Mouse (Mus musculus): ENCODE results near the gene Cd248. TPM values are rescaled to one million over a fixed set of nuclear protein-coding genes. Genes with fewer than 3 reads are reported as not detected.

Gene Cd248
- polyA plus RNA-seq (2012; ENCODE audit: low replicate concordance) = 0.21 and 1.8 TPM in 2 replicates

GRCm38 (mm10) chr19:5067867-5068569 lies at the start of gene Cd248:
Gene Cd248, plus strand, starts transcription at chr19:5068078.

GRCm38 (mm10) chr19:5023621-5024479 lies 44.0 kb upstream of the Cd248 start, which contains the start of gene Slc29a2:
Gene Slc29a2, plus strand, starts transcription at chr19:5023860.

DNA sequence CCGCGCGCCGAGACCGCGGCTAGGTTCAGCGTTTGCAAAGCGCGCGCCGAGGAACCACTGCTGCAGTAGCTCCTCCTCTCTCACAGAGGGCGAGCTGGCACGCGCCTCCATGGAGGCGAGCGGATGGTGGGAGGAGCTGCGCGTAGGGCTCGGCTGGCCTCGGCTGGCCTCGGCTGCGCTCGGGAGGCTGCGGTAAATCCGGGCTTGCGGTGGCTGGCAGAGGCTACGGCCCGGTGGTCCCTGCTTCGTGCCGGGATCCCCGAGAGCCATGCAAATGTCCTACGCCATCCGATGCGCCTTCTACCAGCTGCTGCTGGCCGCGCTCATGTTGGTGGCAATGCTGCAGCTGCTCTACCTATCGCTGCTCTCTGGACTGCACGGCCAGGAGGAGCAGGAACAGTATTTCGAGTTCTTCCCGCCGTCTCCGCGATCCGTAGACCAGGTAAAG lies 29.1 kb upstream of the Cd248 start, which contains the start of the genes B4gat1 and AC124502.3:
Gene B4gat1 (plus strand): TSS at position 118 of the 448 bp plus-strand sequence.
Gene AC124502.3 (plus strand): TSS at position 183 of the 448 bp plus-strand sequence.

DNA sequence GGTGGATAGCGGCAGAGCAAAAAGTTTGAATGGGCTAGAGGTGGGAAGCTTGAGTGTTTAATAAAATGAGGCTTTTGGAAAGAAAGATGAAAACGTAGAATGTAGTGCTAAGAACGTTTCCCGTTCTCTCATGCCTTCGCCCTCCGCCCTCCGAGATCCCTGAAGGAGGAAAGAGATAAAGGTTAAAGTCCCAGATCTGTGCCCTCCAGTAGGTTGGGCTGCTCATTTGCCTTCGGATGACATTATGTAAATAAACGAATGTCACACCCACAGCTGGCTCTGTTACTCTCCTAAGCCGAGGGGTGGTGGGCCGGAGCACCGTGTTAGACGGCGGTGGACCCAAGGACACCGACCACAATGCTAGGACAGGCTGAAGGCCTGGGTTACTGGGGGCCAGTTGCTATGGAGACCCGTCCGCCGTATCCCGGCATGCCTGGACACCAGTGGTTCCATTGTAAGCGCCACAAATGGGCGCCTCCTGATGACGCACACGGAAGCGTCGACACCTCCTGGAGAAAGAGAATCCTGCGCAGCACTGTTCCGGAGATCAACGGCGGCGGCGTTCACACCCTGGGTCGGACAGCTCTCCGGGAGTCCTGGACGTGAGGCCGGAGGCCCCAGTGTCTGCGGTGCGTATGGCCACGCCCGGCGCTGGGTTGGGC lies 26.9 kb upstream of the Cd248 start, which contains the start of gene Brms1:
Gene Brms1 (plus strand): TSS at position 493 of the 662 bp plus-strand sequence.

DNA sequence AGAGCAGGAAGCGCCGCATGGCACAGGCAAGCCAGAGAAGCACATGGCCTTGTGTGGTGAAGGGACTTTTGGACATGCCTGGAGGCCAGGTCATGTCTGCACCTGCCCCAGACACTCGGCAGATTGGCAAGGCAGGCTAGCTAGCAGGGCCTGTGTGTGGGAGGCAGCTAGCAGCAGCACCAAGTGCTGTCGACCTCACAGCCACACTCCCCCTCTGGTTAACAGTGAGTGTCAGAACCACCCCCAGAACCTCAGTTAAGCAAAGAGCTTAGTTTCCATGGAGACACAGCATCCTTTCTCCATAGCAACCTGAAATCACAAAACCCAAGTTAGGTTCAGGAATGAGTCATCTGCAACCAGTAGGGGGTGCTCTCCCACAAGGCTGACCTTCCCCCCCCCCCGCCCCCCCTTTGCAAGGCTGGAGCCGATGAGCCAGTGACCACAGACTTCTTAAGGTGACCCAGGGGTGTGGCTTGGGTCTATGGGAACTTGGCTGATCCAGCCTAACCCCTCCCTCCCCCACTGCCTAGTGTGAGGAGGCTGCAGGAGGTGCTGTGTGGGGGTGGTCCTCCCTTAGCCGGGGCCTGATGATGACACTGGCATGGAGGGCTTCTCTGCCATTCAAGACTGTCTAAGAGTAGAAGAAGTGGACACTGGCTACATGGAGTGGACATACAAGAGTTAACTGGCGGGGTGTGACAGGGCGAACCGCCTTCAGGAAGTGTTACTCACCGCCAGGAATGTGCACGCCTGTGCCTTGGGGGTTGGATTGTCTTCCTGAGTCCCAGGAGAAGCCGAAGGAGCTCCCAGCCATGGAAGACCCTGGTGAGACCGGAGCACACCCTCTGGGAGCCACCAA lies 17.6 kb upstream of the Cd248 start, which contains the start of gene Rin1:
Gene Rin1 (plus strand): TSS at position 435 of the 859 bp plus-strand sequence.

DNA sequence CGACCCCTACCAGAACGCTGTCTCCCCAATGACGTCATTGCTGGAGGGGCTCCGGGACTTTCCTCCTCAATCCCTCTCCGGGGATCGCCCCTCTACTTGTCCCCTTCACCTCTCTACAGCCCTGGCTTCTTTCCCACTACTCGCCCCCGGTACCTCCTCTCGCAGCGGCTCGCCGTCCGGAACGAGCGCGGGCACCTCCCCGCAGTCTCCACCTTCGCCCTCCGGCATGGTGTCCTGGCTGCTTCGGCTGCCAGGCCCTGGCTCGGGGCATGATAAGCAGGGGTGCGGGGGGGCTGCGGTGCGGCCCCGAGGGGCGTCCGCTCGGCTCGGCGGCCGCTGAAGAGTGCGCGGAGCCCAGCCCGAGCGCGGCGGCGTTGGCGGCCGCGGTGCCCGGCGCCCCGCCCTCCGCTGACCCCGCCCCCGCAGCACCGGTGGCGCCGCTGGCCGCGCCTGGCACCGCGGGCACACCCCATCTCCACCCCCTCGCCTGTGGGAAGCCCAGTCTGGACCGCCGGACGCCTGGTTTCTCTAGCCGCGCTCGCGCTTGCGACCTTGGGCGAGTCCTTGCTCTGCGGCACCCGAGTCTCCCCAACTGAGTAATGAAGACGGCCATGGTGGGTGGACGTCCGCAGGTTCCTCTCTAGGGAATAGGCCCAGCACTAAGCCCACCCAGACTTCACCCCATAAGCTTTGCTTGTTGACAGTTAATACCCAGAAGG lies 17.4 kb downstream of the Cd248 start, which contains the start of gene Tmem151a:
Gene Tmem151a (minus strand): TSS at position 387 of the 719 bp plus-strand sequence.

GRCm38 (mm10) chr19:5087884-5088728 lies 20.2 kb downstream of the Cd248 start, which contains the start of gene Yif1a:
Gene Yif1a, plus strand, starts transcription at chr19:5088538.

DNA sequence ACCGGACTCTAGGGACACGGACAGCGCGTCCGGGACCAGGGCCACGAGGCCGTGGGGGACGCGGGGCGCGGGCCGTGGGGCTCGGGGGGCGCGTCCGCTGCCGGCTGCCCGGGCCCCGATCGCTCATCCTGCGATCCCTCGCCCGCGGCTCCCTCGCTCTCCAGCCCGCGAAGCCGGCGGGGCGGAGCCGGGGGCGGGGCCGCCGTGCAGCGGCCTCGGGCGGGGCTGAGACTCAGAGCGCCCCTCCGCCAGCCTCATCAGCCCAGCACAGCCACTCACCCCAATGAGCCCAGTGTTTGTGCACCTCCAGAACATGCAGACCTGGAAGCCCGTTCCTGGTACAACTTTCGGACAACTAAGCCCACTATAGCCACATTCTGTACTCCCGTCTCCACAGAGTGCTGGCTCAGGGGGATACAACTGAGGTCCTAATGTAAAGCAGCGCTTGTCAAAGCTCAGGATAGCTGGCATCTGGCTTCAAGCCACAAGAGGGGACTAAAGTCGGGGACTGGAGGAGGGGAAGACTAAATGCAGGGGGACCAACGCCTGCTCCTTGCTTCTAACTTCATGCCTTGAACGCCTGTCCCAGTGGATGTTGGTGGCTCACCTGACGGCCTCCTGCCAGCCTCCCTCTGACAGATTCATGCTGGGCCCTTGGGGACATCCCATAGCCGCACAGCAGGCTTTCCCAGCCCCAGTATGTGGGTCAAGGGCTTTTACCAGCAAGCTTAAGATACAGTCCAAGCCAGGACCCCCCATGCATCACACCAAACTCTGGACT lies 30.7 kb downstream of the Cd248 start, which contains the start of gene Cnih2:
Gene Cnih2 (minus strand): TSS at position 159 of the 781 bp plus-strand sequence.

GRCm38 (mm10) chr19:5106731-5107191 lies 38.9 kb downstream of the Cd248 start, which contains the start of gene Rab1b:
Gene Rab1b, minus strand, starts transcription at chr19:5107072.

GRCm38 (mm10) chr19:5118384-5118698 lies 50.5 kb downstream of the Cd248 start, which contains the start of gene Klc2:
Gene Klc2, minus strand, starts transcription at chr19:5118560.

Other genes with a start within 250 kb of the Cd248 start
- 12.7 and 51.8 TPM in 2 replicates for gene Ccs, start 228.7 kb upstream of the Cd248 start, polyA plus RNA-seq (2012; ENCODE audit: low replicate concordance)
- gene Ccdc87, start 228.7 kb upstream of the Cd248 start, polyA plus RNA-seq (2012; ENCODE audit: low replicate concordance) = not detected in 2 replicates
- 11.0 and 13.2 TPM in 2 replicates for gene Ctsf, start 212.9 kb upstream of the Cd248 start, polyA plus RNA-seq (2012; ENCODE audit: low replicate concordance)
- gene Actn3, start 190.2 kb upstream of the Cd248 start, polyA plus RNA-seq (2012; ENCODE audit: low replicate concordance) = 0.22 and 0.38 TPM in 2 replicates
- gene Zdhhc24, start 189.4 kb upstream of the Cd248 start, polyA plus RNA-seq (2012; ENCODE audit: low replicate concordance) = 4.0 and 5.5 TPM in 2 replicates
- gene Bbs1, start 161.4 kb upstream of the Cd248 start, polyA plus RNA-seq (2012; ENCODE audit: low replicate concordance) = 2.5 and 3.9 TPM in 2 replicates
- 53.2 and 59.1 TPM in 2 replicates for gene Dpp3, start 139.8 kb upstream of the Cd248 start, polyA plus RNA-seq (2012; ENCODE audit: low replicate concordance)
- gene Peli3, start 125.0 kb upstream of the Cd248 start, polyA plus RNA-seq (2012; ENCODE audit: low replicate concordance) = 0.70 and 1.6 TPM in 2 replicates
- gene Mrpl11, start 105.9 kb upstream of the Cd248 start, polyA plus RNA-seq (2012; ENCODE audit: low replicate concordance) = 32.1 and 50.4 TPM in 2 replicates
- gene Npas4, start 77.8 kb upstream of the Cd248 start, polyA plus RNA-seq (2012; ENCODE audit: low replicate concordance) = 0.58 and 2.6 TPM in 2 replicates
- gene Slc29a2, start 44.2 kb upstream of the Cd248 start, polyA plus RNA-seq (2012; ENCODE audit: low replicate concordance) = 2.2 and 2.4 TPM in 2 replicates
- gene B4gat1, start 29.3 kb upstream of the Cd248 start, polyA plus RNA-seq (2012; ENCODE audit: low replicate concordance) = 6.8 and 7.5 TPM in 2 replicates
- gene AC124502.3, start 29.2 kb upstream of the Cd248 start, polyA plus RNA-seq (2012; ENCODE audit: low replicate concordance) = 0.27 and 1.1 TPM in 2 replicates
- gene Brms1, start 26.7 kb upstream of the Cd248 start, polyA plus RNA-seq (2012; ENCODE audit: low replicate concordance) = 43.8 and 84.2 TPM in 2 replicates
- gene Rin1, start 17.6 kb upstream of the Cd248 start, polyA plus RNA-seq (2012; ENCODE audit: low replicate concordance) = 2.1 and 4.0 TPM in 2 replicates
- gene Tmem151a, start 17.5 kb downstream of the Cd248 start, polyA plus RNA-seq (2012; ENCODE audit: low replicate concordance) = 1.0 and 1.3 TPM in 2 replicates
- gene Yif1a, start 20.5 kb downstream of the Cd248 start, polyA plus RNA-seq (2012; ENCODE audit: low replicate concordance) = 10.9 and 21.1 TPM in 2 replicates
- 1.5 and 5.0 TPM in 2 replicates for gene Cnih2, start 30.4 kb downstream of the Cd248 start, polyA plus RNA-seq (2012; ENCODE audit: low replicate concordance)
- 262 and 428 TPM in 2 replicates for gene Rab1b, start 39.0 kb downstream of the Cd248 start, polyA plus RNA-seq (2012; ENCODE audit: low replicate concordance)
- gene Klc2, start 50.5 kb downstream of the Cd248 start, polyA plus RNA-seq (2012; ENCODE audit: low replicate concordance) = 56.4 and 62.5 TPM in 2 replicates
- 58.7 and 139 TPM in 2 replicates for gene Pacs1, start 205.0 kb downstream of the Cd248 start, polyA plus RNA-seq (2012; ENCODE audit: low replicate concordance)
- gene Sf3b2, start 227.4 kb downstream of the Cd248 start, polyA plus RNA-seq (2012; ENCODE audit: low replicate concordance) = 305 and 456 TPM in 2 replicates
- not detected in 2 replicates for gene Gal3st3, start 230.3 kb downstream of the Cd248 start, polyA plus RNA-seq (2012; ENCODE audit: low replicate concordance)